Mouse (Mus musculus): Measurements from ENCODE around the gene Tekt5. TPM values are rescaled to one million over a fixed set of nuclear protein-coding genes. Genes with fewer than 3 reads are reported as not detected.

Tekt5 gene
- not detected for total RNA-seq (2023)

DNA sequence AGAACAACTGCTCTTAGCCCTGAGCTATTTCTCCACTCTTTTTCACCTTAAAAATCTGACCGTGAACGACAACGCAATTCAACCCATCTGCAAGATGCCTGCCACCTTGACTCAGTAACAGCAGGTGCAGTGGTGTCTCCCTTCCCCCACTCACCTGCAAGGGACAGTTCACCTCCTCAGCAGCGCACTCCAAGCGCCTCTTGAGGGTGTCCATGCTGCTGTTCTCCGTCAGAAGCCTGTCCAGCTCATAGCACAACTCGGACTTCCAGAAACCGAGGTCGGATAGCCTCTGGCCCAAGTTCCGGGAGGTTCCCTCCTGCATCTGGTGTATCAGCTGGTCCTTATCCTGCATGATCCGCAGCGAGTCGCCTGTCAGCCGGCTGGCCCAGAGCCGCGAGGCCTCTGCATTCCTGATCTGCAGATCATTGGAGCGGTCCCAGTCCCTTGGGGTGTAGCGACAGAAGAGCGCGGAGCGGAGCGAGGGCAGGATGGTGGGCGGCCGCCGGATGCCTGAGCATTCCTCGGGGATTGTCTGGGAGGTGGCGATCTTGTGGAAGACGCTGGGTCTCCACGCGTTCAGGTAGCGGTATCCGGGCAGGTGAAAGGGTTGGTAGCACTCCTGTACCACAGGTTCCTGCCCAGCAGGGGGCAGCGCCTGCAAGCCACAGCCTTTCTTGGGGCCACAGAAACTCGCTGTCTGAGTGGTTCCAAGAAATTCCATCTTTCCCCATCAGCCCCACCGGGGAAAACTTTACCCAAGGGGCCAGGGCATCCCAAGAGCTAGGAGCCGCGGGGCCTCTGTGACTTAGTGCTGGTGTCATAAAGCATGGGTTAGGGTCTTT lies at the start of gene Tekt5:
TSS of gene Tekt5 (minus strand) at position 792 of the 842 bp plus-strand sequence.

DNA sequence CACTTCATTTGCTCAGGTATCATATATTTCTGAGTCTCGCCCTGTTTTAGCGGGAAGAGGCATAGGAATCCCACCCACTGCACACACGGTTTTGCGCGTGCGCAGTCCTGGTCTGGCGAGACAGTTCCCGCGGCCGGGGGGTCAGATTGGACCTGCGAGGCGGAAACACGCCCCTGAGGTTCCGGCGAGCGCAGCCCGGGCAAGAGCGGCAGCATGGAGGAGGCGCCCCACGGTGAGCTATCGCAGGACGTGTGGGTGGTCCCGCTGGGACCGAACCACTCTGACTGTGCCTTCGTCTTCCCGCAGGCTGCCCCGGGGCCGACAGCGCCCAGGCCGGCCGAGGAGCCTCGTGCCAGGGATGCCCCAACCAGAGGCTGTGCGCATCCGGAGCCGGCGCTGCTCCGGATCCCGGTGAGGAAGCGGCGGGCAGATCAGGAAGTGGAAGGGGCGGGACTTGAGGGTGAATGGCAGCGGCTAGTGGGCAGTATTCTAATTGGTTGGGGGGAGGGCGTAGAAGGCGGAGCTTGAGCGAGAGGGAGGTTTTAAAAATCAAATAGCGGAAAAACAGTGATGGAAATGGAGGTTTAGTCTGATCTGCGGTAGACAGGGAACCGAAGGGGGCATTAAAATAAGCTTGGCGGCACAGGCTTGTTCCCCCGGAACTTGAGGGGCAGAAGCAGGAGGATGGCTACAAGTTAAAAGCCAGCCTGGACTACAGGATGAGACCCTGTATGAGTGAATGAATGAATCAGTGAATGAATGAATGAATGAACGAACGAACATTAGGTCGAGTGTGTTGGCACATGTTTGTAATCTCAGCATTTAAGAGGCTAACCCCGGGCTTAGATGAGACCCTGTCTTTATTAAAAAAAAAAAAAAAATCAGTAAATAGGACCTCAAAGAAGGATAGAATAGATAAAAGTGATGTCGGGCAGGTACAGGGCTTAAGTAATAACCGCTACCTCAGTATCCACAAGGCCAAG lies 16.8 kb upstream of the Tekt5 start, which contains the start of gene Nubp1:
TSS of gene Nubp1 (plus strand) at position 185 of the 983 bp plus-strand sequence.

DNA sequence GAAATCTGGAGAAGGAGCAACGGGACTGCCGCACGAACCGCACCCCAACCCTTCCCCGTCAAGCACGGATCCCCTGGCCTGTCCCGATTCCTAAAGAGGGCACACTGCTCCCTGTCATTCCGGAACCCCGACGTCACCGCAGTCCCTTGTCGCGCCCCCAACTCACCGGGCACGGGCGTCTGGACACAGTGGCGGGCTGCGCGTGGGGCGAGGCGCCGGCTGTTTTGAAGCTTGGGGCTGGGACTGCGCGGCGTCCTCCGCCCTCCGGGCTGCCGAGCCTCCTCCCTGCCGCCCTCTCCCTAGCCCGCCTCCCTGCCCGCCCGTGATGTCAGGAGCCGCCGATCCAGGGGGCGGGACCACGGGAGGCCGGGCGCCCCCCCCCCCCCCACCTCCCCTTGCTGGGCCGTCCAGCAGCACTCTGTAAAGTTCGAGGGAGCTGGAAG lies 81.6 kb downstream of the Tekt5 start, which contains the start of gene Emp2:
TSS of gene Emp2 (minus strand) at position 323 of the 443 bp plus-strand sequence.

Other genes with a start within 250 kb of the Tekt5 start
- gene Rpl39l, start 225.3 kb downstream of the Tekt5 start, total RNA-seq (2023) = not detected
- gene Atf7ip2, start 202.8 kb downstream of the Tekt5 start, total RNA-seq (2023) = not detected
- not detected for gene Emp2, start 81.5 kb downstream of the Tekt5 start, total RNA-seq (2023)
- 10 to 100 TPM; 17.9 to 19.6 TPM for gene Nubp1, start 16.5 kb upstream of the Tekt5 start, total RNA-seq (2023)
- not detected for gene Tvp23a, start 51.9 kb upstream of the Tekt5 start, total RNA-seq (2023)
- 1 to 10 TPM; 3.7 to 5.2 TPM for gene Ciita, start 84.6 kb upstream of the Tekt5 start, total RNA-seq (2023)
- gene Dexi, start 147.6 kb upstream of the Tekt5 start, total RNA-seq (2023) = 1 to 10 TPM; 4.8 to 6.2 TPM
- 10 to 100 TPM; 29.0 to 30.7 TPM for gene Clec16a, start 149.8 kb upstream of the Tekt5 start, total RNA-seq (2023)